In the genomic region with DNA sequence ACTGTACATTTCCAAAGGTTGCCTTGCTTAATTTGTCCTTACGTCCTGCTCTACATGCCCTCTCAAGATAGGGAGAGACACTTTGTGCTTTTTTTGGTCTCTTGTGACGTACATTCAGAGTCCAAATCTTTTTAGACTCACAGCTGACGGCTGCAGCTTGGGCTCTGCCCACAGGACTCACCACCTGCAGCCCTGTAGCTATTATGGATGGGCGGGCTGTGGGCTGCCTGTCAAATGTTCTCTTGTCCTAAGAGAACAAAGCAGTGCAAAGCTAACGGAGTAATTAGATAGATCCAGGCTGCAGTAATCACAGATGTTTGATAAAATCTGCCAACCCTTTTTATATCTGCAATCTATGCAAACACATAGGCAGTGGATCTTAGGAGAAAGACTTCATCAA, we compare ENCODE assay signal across 16 mouse cellular contexts.
DNase-seq lines count a peak whose midpoint lies in the region; ATAC-seq and TF ChIP-seq lines count a peak whose summit lies in the region.
"Had no signal": no experiment of that assay in that cellular context is flagged by ENCODE, and none has a peak within 500 bp of the region (broad histone marks: within the 10 kb centered on the region; RNA-seq: fewer than 3 reads in every experiment).

No protein-coding gene starts in this region.

- no peaks in the 10 kb centered on the region for H3K36me3 ChIP-seq in midbrain, embryonic 14.5 days (ENCODE audit: control insufficient read depth, insufficient read depth, low read length)
- no peaks in the 10 kb centered on the region for H3K36me3 ChIP-seq in midbrain, postnatal 0 days (ENCODE audit: insufficient read depth, low read length)
- H3K36me3 ChIP-seq in forebrain, embryonic 16.5 days (ENCODE audit: control insufficient read depth, insufficient read depth) = no peaks in the 10 kb centered on the region
- H3K36me3 ChIP-seq: heart, embryonic 12.5 days had no signal

- no peak overlapping the region for H3K9ac ChIP-seq in midbrain, embryonic 14.5 days (replicated peaks; ENCODE audit: low read length)
- no peak overlapping the region for H3K9ac ChIP-seq in midbrain, postnatal 0 days (replicated peaks; ENCODE audit: low read length, poor library complexity, severe bottlenecking)
- no peak overlapping the region for H3K9ac ChIP-seq in forebrain, embryonic 16.5 days (replicated peaks; ENCODE audit: low read depth, low read length)
- H3K9ac ChIP-seq: heart, embryonic 12.5 days; lung, embryonic 14.5 days had no signal

- H3K27me3 ChIP-seq in midbrain, embryonic 14.5 days (ENCODE audit: control insufficient read depth, insufficient read depth, low read length) = no peaks in the 10 kb centered on the region
- no peaks in the 10 kb centered on the region for H3K27me3 ChIP-seq in midbrain, postnatal 0 days (ENCODE audit: insufficient read depth, low read length)
- no peaks in the 10 kb centered on the region for H3K27me3 ChIP-seq in forebrain, embryonic 16.5 days (replicated peaks; ENCODE audit: control insufficient read depth, insufficient read depth, low read length)
- H3K27me3 ChIP-seq: heart, embryonic 12.5 days had no signal

- no peaks in the 10 kb centered on the region for H3K9me3 ChIP-seq in midbrain, embryonic 14.5 days (ENCODE audit: control insufficient read depth, low read length)
- no peaks in the 10 kb centered on the region for H3K9me3 ChIP-seq in midbrain, postnatal 0 days (ENCODE audit: low read length)
- H3K9me3 ChIP-seq in forebrain, embryonic 16.5 days (ENCODE audit: control insufficient read depth, low read length) = no peaks in the 10 kb centered on the region
- H3K9me3 ChIP-seq: heart, embryonic 12.5 days had no signal

- 42% methylated on average over 5 of the region's 5 CpGs for WGBS in midbrain, embryonic 14.5 days
- WGBS in midbrain, postnatal 0 days = 41% methylated on average over 5 of the region's 5 CpGs
- 17% methylated on average over 5 of the region's 5 CpGs for WGBS in forebrain, embryonic 16.5 days

- no peak overlapping the region for H3K4me3 ChIP-seq in midbrain, embryonic 14.5 days (replicated peaks; ENCODE audit: low read depth, low read length)
- no peak overlapping the region for H3K4me3 ChIP-seq in midbrain, postnatal 0 days (ENCODE audit: low read depth, low read length)
- H3K4me3 ChIP-seq in forebrain, embryonic 16.5 days (replicated peaks; ENCODE audit: low read length) = no peak overlapping the region
- H3K4me3 ChIP-seq: heart, embryonic 12.5 days had no signal

- DNase-seq in midbrain, embryonic 14.5 days = peak; percentile 10
- no peak for DNase-seq in midbrain, postnatal 0 days (ENCODE audit: low spot score)
- DNase-seq in layer of hippocampus, postnatal 14 days (ENCODE audit: low spot score in 2 of 2) = peak; percentile 1 to 12
- DNase-seq in right cerebral cortex, postnatal 25 days = peak; percentile 6
- DNase-seq in lung, postnatal 10 days = no peak
- DNase-seq in kidney, postnatal 25 days = no peak
- DNase-seq: cerebellum, adult 2 months; gastrocnemius, postnatal 10 days; kidney, adult 11 months; kidney, postnatal 36 days; lung, embryonic 14.5 days; thymus, postnatal 36 days had no signal

- no peak overlapping the region for H3K4me2 ChIP-seq in midbrain, embryonic 14.5 days (ENCODE audit: low read length)
- H3K4me2 ChIP-seq in midbrain, postnatal 0 days (ENCODE audit: low read depth, low read length, poor library complexity, severe bottlenecking) = no peak overlapping the region
- H3K4me2 ChIP-seq in forebrain, embryonic 16.5 days (ENCODE audit: low read length) = no peak overlapping the region
- H3K4me2 ChIP-seq: heart, embryonic 12.5 days; lung, embryonic 14.5 days had no signal

- TF ChIP-seq CTCF in midbrain, postnatal 0 days (IDR thresholded peaks at IDR 0.05) = no peak

- no peak for ATAC-seq in midbrain, embryonic 14.5 days (ENCODE audit: low FRiP score, low TSS enrichment)
- no peak for ATAC-seq in midbrain, postnatal 0 days (ENCODE audit: low FRiP score)
- ATAC-seq in forebrain, embryonic 16.5 days = peak; percentile 98
- ATAC-seq in activated CD4-positive, CD25-positive, alpha-beta regulatory T cell, adult 4 months = no peak

- H3K4me1 ChIP-seq in midbrain, embryonic 14.5 days (ENCODE audit: control insufficient read depth, insufficient read depth, low read length) = no peaks in the 10 kb centered on the region
- no peaks in the 10 kb centered on the region for H3K4me1 ChIP-seq in midbrain, postnatal 0 days (ENCODE audit: insufficient read depth, low read length)
- no peaks in the 10 kb centered on the region for H3K4me1 ChIP-seq in forebrain, embryonic 16.5 days (replicated peaks; ENCODE audit: control insufficient read depth, insufficient read depth, low read length)
- H3K4me1 ChIP-seq: heart, embryonic 12.5 days had no signal

- no peak overlapping the region for H3K27ac ChIP-seq in midbrain, embryonic 14.5 days (replicated peaks; ENCODE audit: low read depth, low read length)
- no peak overlapping the region for H3K27ac ChIP-seq in midbrain, postnatal 0 days (ENCODE audit: low read depth, low read length)
- no peak overlapping the region for H3K27ac ChIP-seq in forebrain, embryonic 16.5 days (ENCODE audit: low read length)
- H3K27ac ChIP-seq: stomach, postnatal 0 days had no signal

Comparison
In these comparisons a context has a peak if more than half of its experiments do, and no peak if none do; other contexts are left out.
1. DNase-seq: peak in midbrain, embryonic 14.5 days (single experiment), layer of hippocampus, postnatal 14 days (2 of 2) and right cerebral cortex, postnatal 25 days (single experiment); none in midbrain, postnatal 0 days (single experiment), lung, postnatal 10 days (single experiment) and kidney, postnatal 25 days (0 of 2).